Mouse (Mus musculus) spleen, postnatal 4 days (tissue): ENCODE data around the gene Cd109.

Experiments
- DNase-seq, 2 experiments: peaks; one replicate each; pipeline ENCODE4 v3.0.0; 2022; ENCODE audit warnings: low spot score in 2 of 2

Cd109 gene

GRCm38 (mm10) chr9:78641386-78641785, 26.0 kb downstream of the Cd109 start:
- no peak for DNase-seq

GRCm38 (mm10) chr9:78646008-78646777, 30.8 kb downstream of the Cd109 start:
- peak; percentile 22 to 75 for DNase-seq

GRCm38 (mm10) chr9:78648641-78649040, 33.3 kb downstream of the Cd109 start:
- DNase-seq, result no peak

GRCm38 (mm10) chr9:78649398-78649797, 34.1 kb downstream of the Cd109 start:
- DNase-seq, result no peak

GRCm38 (mm10) chr9:78657564-78657963, 42.2 kb downstream of the Cd109 start:
- DNase-seq, result no peak

GRCm38 (mm10) chr9:78671446-78671985, 56.2 kb downstream of the Cd109 start:
- no peak for DNase-seq

- DNase-seq, result peak; percentile 30 to 83
These were observed 85.3 kb downstream of the Cd109 start for GRCm38 (mm10) chr9:78700691-78701090.

GRCm38 (mm10) chr9:78702509-78703239, 87.3 kb downstream of the Cd109 start:
- DNase-seq, result no peak

- no peak for DNase-seq
These were observed 105.8 kb downstream of the Cd109 start for GRCm38 (mm10) chr9:78720888-78721798.

GRCm38 (mm10) chr9:78731931-78732330, 116.6 kb downstream of the Cd109 start:
- DNase-seq, result no peak

- no peak for DNase-seq
These were observed 120.2 kb downstream of the Cd109 start for GRCm38 (mm10) chr9:78735519-78735918.

- DNase-seq, result no peak
These were observed 126.7 kb downstream of the Cd109 start for GRCm38 (mm10) chr9:78742012-78742411.

GRCm38 (mm10) chr9:78750246-78750645, 134.9 kb downstream of the Cd109 start:
- no peak for DNase-seq
